Mouse (Mus musculus) spleen, postnatal 4 days (tissue): ENCODE results near the gene Csmd2.

ENCODE experiments used
- DNase-seq, 2 experiments: peaks; one replicate each; pipeline ENCODE4 v3.0.0; 2022; ENCODE audit warnings: low spot score in 2 of 2

Csmd2 gene

GRCm38 (mm10) chr4:127987784-127988455, at the start of gene Csmd2:
Gene Csmd2, plus strand, starts transcription at chr4:127987857.
- no peak for DNase-seq

GRCm38 (mm10) chr4:127947696-127948095, 40.0 kb upstream of the Csmd2 start:
- DNase-seq, result no peak

GRCm38 (mm10) chr4:127953006-127953710, 34.5 kb upstream of the Csmd2 start:
- DNase-seq, result no peak

GRCm38 (mm10) chr4:127969101-127969500, 18.6 kb upstream of the Csmd2 start:
- no peak for DNase-seq

- DNase-seq, result no peak
These were observed 17.6 kb upstream of the Csmd2 start for GRCm38 (mm10) chr4:127970018-127970421.

- DNase-seq, result no peak
These were observed 16.5 kb upstream of the Csmd2 start, which contains the start of gene CK137956 for GRCm38 (mm10) chr4:127970901-127971868. Gene CK137956, minus strand, starts transcription at chr4:127970951.

GRCm38 (mm10) chr4:127972976-127973375, 14.7 kb upstream of the Csmd2 start:
- no peak for DNase-seq

GRCm38 (mm10) chr4:127981125-127981524, 6.5 kb upstream of the Csmd2 start:
- no peak for DNase-seq

- DNase-seq, result no peak
These were observed 3.2 kb upstream of the Csmd2 start for GRCm38 (mm10) chr4:127984426-127984825.

- DNase-seq, result no peak
These were observed 1.8 kb upstream of the Csmd2 start for GRCm38 (mm10) chr4:127985874-127986273.

- no peak for DNase-seq
These were observed 1.1 kb upstream of the Csmd2 start for GRCm38 (mm10) chr4:127986491-127987075.

GRCm38 (mm10) chr4:127987270-127987669, 387 bp upstream of the Csmd2 start:
- no peak for DNase-seq

- no peak for DNase-seq
These were observed 996 bp downstream of the Csmd2 start for GRCm38 (mm10) chr4:127988526-127989180.

GRCm38 (mm10) chr4:127989347-127989995, 1.8 kb downstream of the Csmd2 start:
- no peak for DNase-seq

- DNase-seq, result no peak
These were observed 11.6 kb downstream of the Csmd2 start for GRCm38 (mm10) chr4:127999281-127999680.

- DNase-seq, result no peak
These were observed 15.0 kb downstream of the Csmd2 start for GRCm38 (mm10) chr4:128002638-128003101.

GRCm38 (mm10) chr4:128004797-128005452, 17.3 kb downstream of the Csmd2 start:
- no peak for DNase-seq

GRCm38 (mm10) chr4:128019465-128019864, 31.8 kb downstream of the Csmd2 start:
- DNase-seq, result no peak

GRCm38 (mm10) chr4:128028294-128028693, 40.6 kb downstream of the Csmd2 start:
- DNase-seq, result no peak

- no peak for DNase-seq
These were observed 54.2 kb downstream of the Csmd2 start for GRCm38 (mm10) chr4:128041901-128042300.
